Mouse (Mus musculus) skeletal muscle tissue, postnatal 0 days (tissue): ENCODE data around the gene Smcp. TPM values are rescaled to one million over a fixed set of nuclear protein-coding genes. Genes with fewer than 3 reads are reported as not detected.

ENCODE experiments used
- polyA plus RNA-seq: library from polyadenylated mRNA; unstranded; fragments of >200 nt; fragmentation: Nextera tagmentation; extraction: Ambion mirVana; gene quantifications from 2 replicates; pipeline ENCODE4 v1.2.1, GENCODE M21; 2015

Smcp gene
- not detected in 2 replicates for polyA plus RNA-seq

DNA sequence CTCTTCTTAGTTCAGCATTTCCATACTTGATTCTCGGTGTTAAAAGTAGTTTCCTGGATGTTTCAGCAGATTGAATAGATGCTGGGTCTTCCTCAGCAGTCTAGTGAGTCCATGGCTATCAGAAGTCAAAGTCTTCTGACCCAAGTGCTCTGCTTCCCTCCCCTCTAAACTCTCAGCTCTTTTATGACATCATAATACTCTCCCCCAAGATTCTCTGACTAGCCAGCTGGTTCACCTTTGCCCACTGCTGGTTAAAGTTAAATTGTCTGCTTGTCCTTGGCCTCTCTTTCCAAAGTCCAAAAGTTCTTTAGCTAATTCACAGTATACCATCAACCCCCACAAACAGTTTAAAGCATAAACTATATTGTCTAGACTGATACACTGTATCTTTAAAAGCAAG, at the start of gene Smcp:
Smcp (minus strand) TSS at position 140 of the 400 bp plus-strand sequence.

DNA sequence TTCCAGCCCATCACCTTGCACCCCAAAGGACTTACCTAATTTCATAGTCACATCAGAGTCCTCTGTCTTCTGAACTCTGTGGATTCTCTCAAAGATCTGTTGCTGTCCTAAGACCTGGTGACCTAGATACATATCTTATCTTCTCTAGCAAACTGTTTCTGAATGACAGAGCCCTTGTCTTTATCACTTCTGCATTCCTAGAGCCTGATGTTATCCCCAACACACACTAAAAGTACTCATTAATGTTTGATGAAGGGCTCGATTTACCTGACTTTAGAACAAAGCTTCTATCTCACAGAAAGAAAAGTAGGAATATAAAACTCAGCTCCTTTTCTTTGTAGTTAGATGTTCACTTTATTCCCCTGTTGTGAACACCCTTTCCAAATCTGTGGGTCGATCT, 32.8 kb upstream of the Smcp start, which contains the start of gene Lce6a:
Lce6a (minus strand) TSS at position 101 of the 400 bp plus-strand sequence.

DNA sequence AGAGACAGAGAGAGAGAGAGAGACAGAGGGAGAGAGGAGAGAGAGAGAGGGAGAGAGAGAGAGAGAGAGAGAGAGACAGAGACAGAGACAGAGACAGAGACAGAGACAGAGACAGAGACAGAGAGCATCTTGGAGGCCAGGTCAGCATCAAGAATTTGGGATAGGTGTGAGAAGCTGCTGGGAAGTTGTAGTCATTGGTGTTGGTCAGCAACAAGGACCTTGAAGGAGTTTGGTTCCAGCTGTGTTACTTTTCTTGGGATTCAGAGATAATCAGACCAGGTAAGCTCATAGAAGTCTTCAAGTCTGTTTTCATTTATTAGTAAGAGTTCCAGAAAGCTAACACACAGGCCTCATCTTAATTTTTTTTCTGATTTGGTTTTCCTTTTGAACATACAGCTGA, 18.6 kb upstream of the Smcp start, which contains the start of gene 2210017I01Rik:
2210017I01Rik (minus strand) TSS at position 101 of the 400 bp plus-strand sequence.

DNA sequence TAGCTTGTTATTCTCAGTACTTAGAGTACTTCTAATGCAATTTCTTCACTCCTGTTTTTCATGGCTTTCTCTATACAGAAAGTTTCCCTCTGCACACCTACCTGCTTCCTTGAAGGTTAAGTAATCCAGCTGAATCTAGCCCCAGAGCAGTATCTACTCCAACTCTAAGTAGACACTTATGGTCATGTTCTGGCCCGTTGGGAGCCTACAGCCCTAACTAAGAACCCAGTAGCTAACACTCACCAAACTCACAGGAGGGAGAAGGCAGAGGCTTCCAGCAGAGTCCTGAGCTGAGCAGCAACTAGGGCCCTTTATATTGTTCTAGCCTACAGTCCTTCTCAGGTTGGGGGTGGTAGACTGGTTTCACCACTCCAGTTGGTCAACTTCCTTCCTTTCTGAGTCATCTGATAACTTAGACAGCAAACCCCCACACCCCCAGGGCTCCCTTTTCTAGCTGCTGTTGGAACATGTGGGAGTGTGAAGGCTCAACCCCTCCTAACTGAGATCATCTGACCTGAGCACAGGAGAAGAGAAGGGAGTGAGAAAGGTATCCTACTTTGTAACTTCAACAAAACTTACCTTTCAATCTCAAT, 15.3 kb downstream of the Smcp start, which contains the start of gene Ivl:
Ivl (minus strand) TSS at position 287 of the 593 bp plus-strand sequence.

DNA sequence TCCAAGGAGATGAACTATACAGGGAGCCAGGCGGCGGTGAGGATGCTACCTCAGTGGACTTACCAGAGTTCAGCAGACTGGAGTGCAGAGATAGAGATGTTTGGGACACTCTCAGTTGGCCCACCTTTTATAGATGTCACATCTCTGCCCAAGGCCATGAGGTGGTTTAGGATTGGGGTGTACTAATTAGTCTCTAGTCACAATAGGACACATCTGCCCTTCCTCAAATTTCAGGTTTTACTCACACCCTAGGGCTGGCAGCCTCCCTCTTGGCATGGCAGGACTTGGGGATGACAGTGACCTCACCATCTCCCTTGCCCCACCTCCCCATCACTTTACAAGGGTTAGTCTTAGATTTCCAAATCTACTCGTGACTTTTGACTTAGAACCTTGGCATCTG, 54.4 kb downstream of the Smcp start, which contains the start of gene 2310046K23Rik:
2310046K23Rik (minus strand) TSS at position 101 of the 400 bp plus-strand sequence.

Other genes with a start within 250 kb of the Smcp start
- gene Sprr2d, start 249.9 kb downstream of the Smcp start, polyA plus RNA-seq: 1.0 TPM in 1 of 2 replicates, not detected in the other
- gene Sprr2e, start 236.9 kb downstream of the Smcp start, polyA plus RNA-seq: not detected in 2 replicates
- not detected in 2 replicates for gene Sprr2f, start 223.8 kb downstream of the Smcp start, polyA plus RNA-seq
- 0.84 TPM in 1 of 2 replicates, not detected in the other for gene Sprr2h, start 203.3 kb downstream of the Smcp start, polyA plus RNA-seq
- gene Sprr2i, start 181.0 kb downstream of the Smcp start, polyA plus RNA-seq: not detected in 2 replicates
- gene Sprr2j-ps, start 170.9 kb downstream of the Smcp start, polyA plus RNA-seq: not detected in 2 replicates
- gene Gm9774, start 159.6 kb downstream of the Smcp start, polyA plus RNA-seq: 8.4 and 11.3 TPM in 2 replicates
- gene Sprr2k, start 156.4 kb downstream of the Smcp start, polyA plus RNA-seq: not detected in 2 replicates
- 2.6 TPM in 1 of 2 replicates, not detected in the other for gene Sprr1b, start 150.2 kb downstream of the Smcp start, polyA plus RNA-seq
- gene Sprr3, start 130.3 kb downstream of the Smcp start, polyA plus RNA-seq: not detected in 2 replicates
- not detected in 2 replicates for gene Sprr1a, start 103.1 kb downstream of the Smcp start, polyA plus RNA-seq
- gene Sprr4, start 88.5 kb downstream of the Smcp start, polyA plus RNA-seq: not detected in 2 replicates
- not detected in 2 replicates for gene 2310046K23Rik, start 54.5 kb downstream of the Smcp start, polyA plus RNA-seq
- gene Ivl, start 15.3 kb downstream of the Smcp start, polyA plus RNA-seq: 4.4 TPM in 1 of 2 replicates, not detected in the other
- gene 2210017I01Rik, start 18.5 kb upstream of the Smcp start, polyA plus RNA-seq: not detected in 2 replicates
- gene Lce6a, start 32.7 kb upstream of the Smcp start, polyA plus RNA-seq: 3.9 TPM in 1 of 2 replicates, not detected in the other
- 10.0 TPM in 1 of 2 replicates, not detected in the other for gene Lce1a1, start 59.3 kb upstream of the Smcp start, polyA plus RNA-seq
- 4.4 TPM in 1 of 2 replicates, not detected in the other for gene Lce1b, start 67.9 kb upstream of the Smcp start, polyA plus RNA-seq
- gene Lce1a2, start 81.3 kb upstream of the Smcp start, polyA plus RNA-seq: 22.2 TPM in 1 of 2 replicates, not detected in the other
- gene Lce1c, start 90.2 kb upstream of the Smcp start, polyA plus RNA-seq: 19.1 TPM in 1 of 2 replicates, not detected in the other
- 4.5 TPM in 1 of 2 replicates, not detected in the other for gene Lce1d, start 98.2 kb upstream of the Smcp start, polyA plus RNA-seq
- gene Lce1e, start 120.1 kb upstream of the Smcp start, polyA plus RNA-seq: 9.5 TPM in 1 of 2 replicates, not detected in the other
- gene Lce1f, start 131.4 kb upstream of the Smcp start, polyA plus RNA-seq: 9.6 TPM in 1 of 2 replicates, not detected in the other
- not detected in 2 replicates for gene Gm38119, start 150.1 kb upstream of the Smcp start, polyA plus RNA-seq
- gene Lce1g, start 163.3 kb upstream of the Smcp start, polyA plus RNA-seq: 5.5 TPM in 1 of 2 replicates, not detected in the other
- 5.9 TPM in 1 of 2 replicates, not detected in the other for gene Lce1h, start 176.1 kb upstream of the Smcp start, polyA plus RNA-seq
- 12.5 TPM in 1 of 2 replicates, not detected in the other for gene Lce1i, start 189.9 kb upstream of the Smcp start, polyA plus RNA-seq
- gene Lce1j, start 201.5 kb upstream of the Smcp start, polyA plus RNA-seq: 3.5 TPM in 1 of 2 replicates, not detected in the other
- 2.4 TPM in 1 of 2 replicates, not detected in the other for gene Lce1k, start 218.9 kb upstream of the Smcp start, polyA plus RNA-seq
- 3.5 TPM in 1 of 2 replicates, not detected in the other for gene Kprp, start 238.2 kb upstream of the Smcp start, polyA plus RNA-seq